Mouse (Mus musculus) lung, embryonic 16.5 days (tissue): Measurements from ENCODE around the gene Aif1l. TPM values are rescaled to one million over a fixed set of nuclear protein-coding genes. Genes with fewer than 3 reads are reported as not detected.
"Not testable (repeated sequence)": the region's sequence is repeated elsewhere in the genome, so short reads cannot be mapped to it uniquely, and the experiment has no call there.

Experiments
- ATAC-seq: fragments of 200-750 bp; cut with Nextera tagmentation; 2 replicates; pipeline ENCODE4 v1.8.0; 2017; ENCODE audit warnings: low read depth, mild to moderate bottlenecking, moderate library complexity
- H3K27ac ChIP-seq: fragments of 300-500 bp; sonication (generic); 2 replicates; pipeline ENCODE4 v1.5.1; 2014; ENCODE audit warnings: mild to moderate bottlenecking, control low read depth, low read length
- H3K27me3 ChIP-seq: fragments of 300-500 bp; sonication (generic); 2 replicates; pipeline ENCODE4 v1.6.1; 2014; ENCODE audit warnings: low read depth, low read length, mixed read lengths; ENCODE audit not compliant: control insufficient read depth, insufficient read depth
- H3K36me3 ChIP-seq: fragments of 300-500 bp; sonication (generic); 2 replicates; pipeline ENCODE4 v1.6.1; 2014; ENCODE audit warnings: low read length; ENCODE audit not compliant: control insufficient read depth, insufficient read depth
- H3K4me1 ChIP-seq: fragments of 300-500 bp; sonication (generic); replicated peaks from 2 replicates; pipeline ENCODE4 v1.6.1; 2014; ENCODE audit warnings: low read length, mixed read lengths; ENCODE audit not compliant: control insufficient read depth, insufficient read depth
- H3K4me2 ChIP-seq: fragments of 300-500 bp; sonication (generic); 2 replicates; pipeline ENCODE4 v1.6.1; 2014; ENCODE audit warnings: low read depth, low read length, control low read depth
- H3K4me3 ChIP-seq: fragments of 300-500 bp; sonication (generic); 2 replicates; pipeline ENCODE4 v1.5.1; 2014; ENCODE audit warnings: mild to moderate bottlenecking, low read length, control low read depth
- H3K9ac ChIP-seq: fragments of 300-500 bp; sonication (generic); 2 replicates; pipeline ENCODE4 v1.6.1; 2014; ENCODE audit warnings: low read length, control low read depth
- H3K9me3 ChIP-seq: fragments of 300-500 bp; sonication (generic); 2 replicates; pipeline ENCODE4 v1.6.1; 2016; ENCODE audit warnings: low read length; ENCODE audit not compliant: control insufficient read depth
- WGBS: fragments of 180-500 bp; shearing (Covaris S2); extraction: QIAGEN DNeasy Blood & Tissue Kit; methylation state at CpG from one replicate; pipeline ENCODE4 v1.1.7; 2014; 5-methylcytosine and 5-hydroxymethylcytosine counted together
- polyA plus RNA-seq: library from polyadenylated mRNA; unstranded; fragments of >200 nt; fragmentation: Nextera tagmentation; extraction: Ambion mirVana; gene quantifications from 2 replicates; pipeline ENCODE4 v1.2.1, GENCODE M21; 2015

The Aif1l gene
- polyA plus RNA-seq = 34.1 and 34.7 TPM in 2 replicates

GRCm38 (mm10) chr2:31950058-31950871 lies at the start of gene Aif1l:
Gene Aif1l (plus strand): TSS chr2:31950139.
- WGBS = under 1% methylated on average over 63 of the region's 66 CpGs
- Histone ChIP-seq H3K4me2 (peak within 1 kb of the TSS; percentile 88), H3K4me1 (peaks cover 4% of the 10 kb centered on the region; the same call in 1 of the 2 replicates), H3K36me3 (no peaks in the 10 kb centered on the region), H3K4me3 (peak within 1 kb of the TSS; percentile 58), H3K27ac (no peak within 1 kb of the TSS), H3K27me3 (no peaks in the 10 kb centered on the region), H3K9ac (peak within 1 kb of the TSS; percentile 60), H3K9me3 (no peaks in the 10 kb centered on the region)
- peak; percentile 85 for ATAC-seq

DNA sequence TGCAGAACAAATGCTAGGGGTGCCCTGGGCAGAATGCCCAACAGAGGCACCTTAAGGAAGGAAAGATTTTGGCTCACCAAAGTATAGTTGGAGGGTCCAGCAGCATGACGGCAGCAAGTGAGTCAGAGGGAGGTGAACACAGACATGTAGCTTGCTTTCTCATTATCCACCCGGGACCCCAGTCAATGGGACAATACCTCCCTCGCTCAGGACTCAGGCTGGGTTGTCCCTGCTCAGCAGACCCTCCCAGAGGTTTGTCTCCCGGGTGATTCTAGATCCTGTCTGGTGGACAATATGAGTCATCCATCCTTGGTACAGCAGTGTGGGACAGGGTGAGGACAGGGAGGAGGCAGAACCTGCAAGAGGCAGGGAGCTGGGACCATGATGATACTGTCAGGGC lies 49.0 kb upstream of the Aif1l start:
- H3K36me3 ChIP-seq = no peaks in the 10 kb centered on the region
- no peak for ATAC-seq
- no peaks in the 10 kb centered on the region; the same call in 1 of the 2 replicates for H3K4me1 ChIP-seq
- no peak overlapping the region for H3K27ac ChIP-seq
- H3K9me3 ChIP-seq = no peaks in the 10 kb centered on the region
- H3K4me3 ChIP-seq = no peak overlapping the region
- H3K27me3 ChIP-seq = no peaks in the 10 kb centered on the region
- no peak overlapping the region for H3K4me2 ChIP-seq
- WGBS = 82% methylated on average over 4 of the region's 4 CpGs
- H3K9ac ChIP-seq = no peak overlapping the region

DNA sequence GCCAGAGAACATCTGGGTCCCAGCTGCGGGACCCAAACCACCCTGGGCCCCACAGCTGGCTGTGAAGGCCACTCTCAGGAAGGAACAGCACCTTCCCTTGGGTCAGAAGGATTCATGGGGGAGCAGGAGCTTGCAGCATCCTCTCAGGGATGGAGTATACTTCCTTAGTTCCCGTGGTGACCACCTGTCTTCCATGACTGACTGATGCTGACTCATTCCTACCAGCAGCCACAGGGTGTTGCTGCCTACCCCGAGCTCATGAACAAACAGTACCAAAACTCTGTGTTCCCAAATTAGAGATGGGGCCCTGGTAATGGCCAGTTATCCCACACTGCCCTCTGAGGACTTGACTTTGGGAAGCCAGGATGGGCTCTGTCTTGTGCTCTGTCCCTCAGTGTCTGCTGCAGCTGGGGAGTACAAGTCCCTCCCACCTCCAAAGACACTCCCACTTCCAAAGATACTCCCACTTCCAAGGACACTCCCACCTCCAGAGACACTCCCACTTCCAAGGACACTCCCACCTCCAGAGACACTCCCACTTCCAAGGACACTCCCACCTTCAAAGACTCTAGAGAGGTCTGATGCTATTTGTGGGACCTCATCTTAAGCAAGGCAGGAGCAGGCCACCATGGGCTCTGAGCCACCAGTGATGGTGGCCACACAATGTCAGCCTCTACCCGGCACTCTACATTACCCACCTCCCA lies 48.1 kb upstream of the Aif1l start:
- Histone ChIP-seq H3K27me3 (no peaks in the 10 kb centered on the region), H3K4me3 (no peak overlapping the region), H3K27ac (no peak overlapping the region), H3K36me3 (no peaks in the 10 kb centered on the region), H3K4me2 (no peak overlapping the region), H3K4me1 (no peaks in the 10 kb centered on the region; the same call in 1 of the 2 replicates), H3K9me3 (no peaks in the 10 kb centered on the region), H3K9ac (no peak overlapping the region)
- 40% methylated on average over 4 of the region's 4 CpGs for WGBS
- peak; percentile 37 for ATAC-seq

DNA sequence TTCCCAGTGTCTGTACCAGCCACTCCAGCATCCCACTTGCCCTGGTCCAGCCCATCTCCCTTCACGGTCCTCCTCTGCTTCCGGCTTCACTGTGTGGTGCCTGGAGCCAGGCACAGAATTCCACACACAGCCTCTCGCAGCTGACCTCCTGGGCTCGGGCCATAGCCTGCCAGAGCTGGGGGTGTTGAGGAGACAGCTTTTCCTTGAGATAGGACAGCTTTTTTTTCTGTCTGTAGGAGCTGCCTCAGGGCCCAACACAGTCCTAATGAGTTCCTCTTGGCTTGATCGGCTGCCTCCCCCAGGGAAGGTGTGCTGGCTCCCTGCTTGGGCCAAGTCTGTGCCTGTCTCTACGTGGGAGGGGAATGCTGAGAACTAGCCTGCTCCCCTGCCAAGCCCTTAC lies 45.9 kb upstream of the Aif1l start:
- WGBS = 22% methylated on average over 6 of the region's 6 CpGs
- H3K9ac ChIP-seq = no peak overlapping the region
- peak; percentile 41; the same call in 1 of the 2 replicates for ATAC-seq
- H3K4me1 ChIP-seq = no peaks in the 10 kb centered on the region; the same call in 1 of the 2 replicates
- no peaks in the 10 kb centered on the region for H3K9me3 ChIP-seq
- H3K27ac ChIP-seq = no peak overlapping the region
- no peaks in the 10 kb centered on the region for H3K27me3 ChIP-seq
- H3K4me3 ChIP-seq = no peak overlapping the region
- no peaks in the 10 kb centered on the region for H3K36me3 ChIP-seq
- no peak overlapping the region for H3K4me2 ChIP-seq

- H3K9me3 ChIP-seq = no peaks in the 10 kb centered on the region
- WGBS = 12% methylated on average over 8 of the region's 8 CpGs
- no peak for ATAC-seq
- no peaks in the 10 kb centered on the region for H3K27me3 ChIP-seq
- H3K9ac ChIP-seq = no peak overlapping the region
- H3K36me3 ChIP-seq = no peaks in the 10 kb centered on the region
- no peak overlapping the region for H3K4me3 ChIP-seq
- H3K27ac ChIP-seq = no peak overlapping the region
- no peaks in the 10 kb centered on the region; the same call in 1 of the 2 replicates for H3K4me1 ChIP-seq
- no peak overlapping the region for H3K4me2 ChIP-seq
Observed at GRCm38 (mm10) chr2:31904622-31905021, 45.3 kb upstream of the Aif1l start.

- H3K4me3 ChIP-seq = no peak overlapping the region
- ATAC-seq = peak; percentile 34; the same call in 1 of the 2 replicates
- no peaks in the 10 kb centered on the region; the same call in 1 of the 2 replicates for H3K4me1 ChIP-seq
- no peak overlapping the region for H3K4me2 ChIP-seq
- no peaks in the 10 kb centered on the region for H3K36me3 ChIP-seq
- H3K9ac ChIP-seq = no peak overlapping the region
- no peaks in the 10 kb centered on the region for H3K27me3 ChIP-seq
- no peak overlapping the region for H3K27ac ChIP-seq
- 30% methylated on average over 9 of the region's 9 CpGs for WGBS
- H3K9me3 ChIP-seq = no peaks in the 10 kb centered on the region
Observed at GRCm38 (mm10) chr2:31905682-31906081, 44.3 kb upstream of the Aif1l start.

GRCm38 (mm10) chr2:31906407-31906806 lies 43.5 kb upstream of the Aif1l start:
- Histone ChIP-seq H3K36me3 (no peaks in the 10 kb centered on the region), H3K4me2 (no peak overlapping the region), H3K4me3 (no peak overlapping the region), H3K9ac (no peak overlapping the region), H3K27me3 (no peaks in the 10 kb centered on the region), H3K27ac (no peak overlapping the region), H3K4me1 (no peaks in the 10 kb centered on the region; the same call in 1 of the 2 replicates), H3K9me3 (no peaks in the 10 kb centered on the region)
- no peak for ATAC-seq
- 40% methylated on average over 9 of the region's 9 CpGs for WGBS

DNA sequence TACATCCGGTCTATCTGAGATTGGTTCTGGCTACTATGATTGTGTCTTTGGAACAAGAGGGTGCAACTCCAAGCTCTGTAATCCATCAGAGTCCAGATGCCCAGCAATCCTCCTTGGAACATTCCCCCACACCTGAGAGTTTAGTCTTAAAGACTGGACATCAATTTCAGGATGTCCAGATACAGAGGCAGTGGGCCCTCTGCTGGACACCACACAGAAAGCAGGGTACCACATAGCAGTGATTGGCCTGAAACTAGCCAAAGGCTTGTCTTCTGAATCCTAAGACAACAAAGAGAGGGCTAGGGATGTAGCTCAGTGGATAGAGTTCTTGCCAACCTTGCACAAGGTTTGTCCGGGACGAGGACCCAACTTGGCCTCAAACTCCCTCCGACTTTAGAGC lies 37.4 kb upstream of the Aif1l start:
- WGBS = 73% methylated on average over 4 of the region's 4 CpGs
- no peak overlapping the region for H3K4me3 ChIP-seq
- H3K27ac ChIP-seq = no peak overlapping the region
- H3K9me3 ChIP-seq = no peaks in the 10 kb centered on the region
- no peak overlapping the region for H3K4me2 ChIP-seq
- H3K4me1 ChIP-seq = no peaks in the 10 kb centered on the region
- no peaks in the 10 kb centered on the region for H3K36me3 ChIP-seq
- H3K27me3 ChIP-seq = no peaks in the 10 kb centered on the region
- ATAC-seq = no peak
- H3K9ac ChIP-seq = no peak overlapping the region

DNA sequence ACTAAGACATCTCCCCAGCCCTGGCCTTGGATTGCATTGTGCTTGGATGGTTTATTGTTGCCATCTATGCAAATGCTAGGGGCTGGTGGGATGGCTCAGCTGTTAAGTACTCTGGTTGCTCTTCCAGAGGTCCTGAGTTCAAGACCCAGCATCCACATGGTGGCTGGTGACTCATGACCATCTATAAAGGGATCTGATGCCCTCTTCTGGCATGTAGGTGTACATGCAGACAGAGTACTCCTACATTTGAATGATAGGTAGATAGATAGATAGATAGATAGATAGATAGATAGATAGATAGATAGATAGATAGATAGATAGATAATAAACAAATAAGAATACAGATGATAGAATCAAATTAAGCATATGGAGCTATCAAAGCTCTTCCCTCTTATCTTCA lies 35.7 kb upstream of the Aif1l start:
- H3K27me3 ChIP-seq, ATAC-seq, H3K4me2 ChIP-seq, H3K27ac ChIP-seq, H3K9ac ChIP-seq, H3K36me3 ChIP-seq, H3K4me1 ChIP-seq, H3K4me3 ChIP-seq, H3K9me3 ChIP-seq: not testable (repeated sequence)
